Mouse (Mus musculus): Measurements from ENCODE around the gene Mphosph10.

GRCm38 (mm10) chr7:64360586-64360945 lies 31.5 kb downstream of the Mphosph10 start:
- TF ChIP-seq CTCF (IDR thresholded peaks at IDR 0.05; ENCODE audit: low read depth) (no peak), EP300 (IDR thresholded peaks at IDR 0.05; ENCODE audit: low read depth) (no peak)

All from heart, postnatal 0 days (tissue).